Mouse (Mus musculus) embryo, embryonic 10 days (tissue): ENCODE measurements around the gene Apip.
A peak's percentile ranks its signal among the peaks of the same experiment; 100 is the strongest.

Experiments used
- DNase-seq: peaks from one replicate; pipeline ENCODE4 v3.0.0-alpha.2; 2015; ENCODE audit warnings: low spot score

The Apip gene

DNA sequence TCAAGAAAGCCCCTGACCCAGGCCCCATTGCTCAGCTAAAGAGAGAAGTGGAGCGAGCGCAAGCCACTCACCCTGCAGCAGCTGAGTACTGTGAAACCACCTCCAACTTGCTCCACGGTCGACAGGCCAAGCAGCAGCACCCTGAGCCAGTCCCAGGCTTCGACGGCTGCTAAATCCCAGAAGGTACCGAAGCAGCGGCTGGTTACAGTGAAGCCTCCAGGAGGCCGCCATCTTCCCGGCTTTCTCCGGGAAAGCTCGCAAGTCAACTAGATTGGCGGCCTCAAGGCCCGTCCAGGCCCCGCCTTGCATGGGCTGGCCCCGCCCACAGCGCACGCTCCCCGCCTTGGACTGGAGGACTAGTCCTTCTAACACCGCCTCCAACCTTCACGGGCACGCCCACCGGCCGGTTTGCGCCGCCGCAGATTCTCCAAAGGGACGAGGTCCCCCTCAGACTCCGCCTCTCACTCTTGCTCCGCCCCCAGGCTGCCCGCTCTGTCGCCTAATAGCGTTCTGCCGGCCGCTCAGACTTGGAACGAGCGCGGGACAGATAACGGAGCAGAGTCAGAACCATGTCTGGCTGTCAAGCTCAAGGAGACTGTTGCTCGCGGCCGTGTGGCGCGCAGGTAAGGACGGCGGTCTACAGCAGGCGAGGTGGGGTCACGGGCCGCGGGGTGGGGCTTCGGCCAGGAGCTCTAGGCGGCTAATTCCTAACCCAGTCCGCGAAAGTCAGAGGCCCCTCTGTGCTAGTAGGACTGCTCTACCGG lies at the start of gene Apip, which contains the start of gene Pdhx:
Apip (plus strand) TSS at position 457 of the 764 bp plus-strand sequence.
Pdhx (minus strand) TSS at position 295 of the 764 bp plus-strand sequence.
- peak; percentile 100 for DNase-seq

DNA sequence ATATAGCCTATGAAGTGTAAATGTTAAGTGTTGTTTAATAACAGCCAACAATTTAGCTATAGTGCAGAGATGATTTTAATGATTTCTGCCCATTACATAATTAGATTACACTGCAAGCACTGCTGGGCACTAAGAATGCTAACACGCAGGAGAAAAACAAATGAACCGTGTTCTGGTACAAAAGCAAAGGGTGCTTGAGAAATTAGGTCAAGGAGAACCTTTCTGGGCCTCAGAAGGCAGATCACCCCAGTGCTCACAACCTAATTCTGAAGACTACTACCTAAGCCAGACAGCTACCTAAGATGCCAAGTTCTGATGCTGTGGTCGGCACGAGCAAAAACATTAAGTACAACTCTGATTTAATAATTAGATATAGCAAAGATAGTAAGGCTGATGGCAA lies 35.6 kb upstream of the Apip start:
- no peak for DNase-seq

DNA sequence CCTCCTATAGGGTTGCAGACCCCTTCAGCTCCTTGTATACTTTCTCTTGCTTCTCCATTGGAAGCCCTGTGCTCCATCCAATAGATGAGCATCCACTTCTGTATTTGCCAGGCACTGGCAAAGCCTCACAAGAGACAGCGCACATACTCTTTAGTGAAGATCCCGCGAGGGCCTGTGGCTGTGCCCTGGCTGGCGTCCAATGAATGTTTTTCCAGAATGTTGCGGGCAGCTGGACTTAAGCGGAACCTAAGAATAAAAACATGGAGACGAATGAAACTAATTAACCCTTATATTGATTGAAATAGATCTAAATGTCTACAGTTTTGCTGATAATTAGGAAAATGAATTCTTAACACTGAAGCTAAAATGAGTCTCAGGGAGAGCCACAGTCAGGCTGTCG lies 32.6 kb upstream of the Apip start:
- no peak for DNase-seq

DNA sequence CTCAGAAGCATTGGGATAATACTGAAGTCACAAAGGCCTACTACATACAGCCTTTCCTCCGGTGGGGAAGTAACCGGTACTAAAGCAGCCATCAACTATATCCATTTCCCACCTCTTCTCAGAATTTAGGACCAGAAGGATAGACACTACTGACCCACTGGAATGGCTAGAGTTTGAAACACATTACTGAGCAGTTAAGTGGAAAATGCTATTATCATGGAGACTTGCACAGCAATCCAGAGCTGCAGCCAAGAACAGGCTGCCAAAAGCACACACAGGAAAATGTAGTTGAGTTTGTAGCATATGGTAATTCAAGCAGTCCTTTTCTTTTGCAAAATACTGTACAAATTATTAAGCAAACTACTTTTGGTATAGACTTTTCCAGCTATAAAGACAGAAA lies 28.2 kb upstream of the Apip start:
- no peak for DNase-seq

DNA sequence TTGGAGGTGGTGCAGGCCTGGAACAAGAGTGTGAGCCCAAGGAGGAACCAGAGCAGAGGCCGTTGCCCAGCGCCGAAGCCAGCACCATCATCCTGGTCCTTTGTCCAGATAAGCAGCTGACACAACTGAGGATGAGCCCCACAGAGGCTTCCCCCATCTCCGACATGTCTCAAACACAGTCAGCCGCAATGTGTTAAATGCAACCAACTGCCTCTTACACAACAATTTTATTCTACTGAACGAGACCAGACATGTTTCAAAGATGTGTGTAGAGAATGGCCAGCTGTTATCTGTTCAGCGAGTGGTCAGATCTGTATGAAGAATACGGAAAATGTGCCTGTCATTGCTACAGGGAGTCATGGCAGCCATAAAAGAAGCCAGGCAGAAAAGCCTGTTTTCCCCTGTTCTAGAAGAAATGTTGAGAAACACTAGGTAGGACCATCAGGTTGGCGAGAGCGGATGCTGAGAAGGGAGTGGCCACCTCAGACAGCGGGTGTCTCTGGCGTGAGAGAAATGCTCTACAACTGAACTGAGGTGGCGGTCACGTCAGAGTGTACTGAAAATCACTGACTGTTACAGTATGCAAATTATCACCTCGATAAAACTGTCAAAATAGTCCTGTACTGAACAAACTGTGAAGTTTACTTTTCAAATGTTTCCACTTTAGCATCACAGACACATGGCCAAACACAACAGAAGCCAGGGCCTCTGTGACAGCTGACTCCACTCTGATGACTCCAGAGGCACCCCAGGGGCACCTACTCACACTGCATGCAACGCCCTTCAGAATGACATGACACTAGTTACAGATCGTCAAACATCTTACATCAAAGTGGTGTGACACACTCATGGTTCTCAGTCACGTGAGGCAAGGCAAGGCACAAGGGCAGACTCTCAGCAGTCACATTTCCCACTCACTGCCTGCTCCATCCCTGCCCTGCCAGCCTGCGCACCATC lies 21.3 kb upstream of the Apip start:
- DNase-seq, result no peak

DNA sequence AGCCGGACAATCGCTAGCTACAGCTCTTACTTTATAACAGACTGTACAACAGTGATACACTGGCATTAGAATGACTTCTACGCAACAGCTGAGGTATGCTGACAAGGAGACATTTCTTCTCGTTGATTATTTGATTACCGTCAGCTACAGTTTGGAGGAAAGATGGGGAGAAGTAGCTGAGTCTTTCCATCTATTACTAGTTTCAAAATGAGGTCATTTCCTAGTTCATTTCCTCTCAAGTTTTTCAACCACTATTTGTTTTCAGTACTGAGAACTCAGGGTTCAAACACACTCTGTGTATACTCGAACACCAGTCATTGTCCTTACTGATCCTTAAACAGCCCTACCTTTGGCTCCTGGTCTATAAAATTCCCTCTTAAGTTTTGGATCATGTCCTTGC lies 17.7 kb upstream of the Apip start:
- DNase-seq, result no peak

DNA sequence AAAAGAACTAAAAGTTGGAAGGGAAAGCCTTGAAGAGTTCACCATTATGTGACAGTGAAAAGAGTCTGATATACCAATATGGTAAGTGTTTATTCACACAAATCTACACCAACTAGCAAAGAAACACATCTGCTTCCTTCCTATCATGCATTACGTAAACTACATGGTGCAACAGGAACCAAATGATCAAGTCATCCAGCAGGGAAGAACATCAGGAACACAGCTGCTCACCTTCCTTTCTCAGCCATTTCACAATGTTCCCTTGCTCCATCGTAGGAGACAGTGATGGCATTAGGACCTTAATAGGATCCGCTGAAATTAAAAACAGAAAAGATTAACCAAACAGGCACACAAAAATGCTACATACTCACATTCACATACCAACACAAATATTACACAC lies 15.2 kb upstream of the Apip start:
- DNase-seq, result no peak

DNA sequence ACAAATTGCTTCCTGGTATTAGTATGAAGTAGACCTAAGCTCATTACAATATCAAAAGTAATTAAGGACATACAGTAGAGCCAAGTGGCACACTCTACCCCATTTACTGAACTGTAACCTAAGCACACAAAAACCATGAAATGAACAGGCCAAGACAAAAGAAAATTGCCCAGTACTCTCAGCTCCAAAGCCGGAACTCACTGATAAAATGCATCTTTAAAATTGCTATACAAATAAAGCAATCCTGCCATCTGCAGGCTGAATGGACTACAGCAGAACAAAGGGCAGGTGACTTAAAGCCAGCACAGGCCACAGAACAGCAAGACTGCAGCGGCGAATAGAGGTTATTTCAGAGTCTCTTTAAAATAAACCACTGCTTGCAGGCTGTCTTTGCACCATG lies 10.6 kb upstream of the Apip start:
- DNase-seq, result peak; percentile 52

DNA sequence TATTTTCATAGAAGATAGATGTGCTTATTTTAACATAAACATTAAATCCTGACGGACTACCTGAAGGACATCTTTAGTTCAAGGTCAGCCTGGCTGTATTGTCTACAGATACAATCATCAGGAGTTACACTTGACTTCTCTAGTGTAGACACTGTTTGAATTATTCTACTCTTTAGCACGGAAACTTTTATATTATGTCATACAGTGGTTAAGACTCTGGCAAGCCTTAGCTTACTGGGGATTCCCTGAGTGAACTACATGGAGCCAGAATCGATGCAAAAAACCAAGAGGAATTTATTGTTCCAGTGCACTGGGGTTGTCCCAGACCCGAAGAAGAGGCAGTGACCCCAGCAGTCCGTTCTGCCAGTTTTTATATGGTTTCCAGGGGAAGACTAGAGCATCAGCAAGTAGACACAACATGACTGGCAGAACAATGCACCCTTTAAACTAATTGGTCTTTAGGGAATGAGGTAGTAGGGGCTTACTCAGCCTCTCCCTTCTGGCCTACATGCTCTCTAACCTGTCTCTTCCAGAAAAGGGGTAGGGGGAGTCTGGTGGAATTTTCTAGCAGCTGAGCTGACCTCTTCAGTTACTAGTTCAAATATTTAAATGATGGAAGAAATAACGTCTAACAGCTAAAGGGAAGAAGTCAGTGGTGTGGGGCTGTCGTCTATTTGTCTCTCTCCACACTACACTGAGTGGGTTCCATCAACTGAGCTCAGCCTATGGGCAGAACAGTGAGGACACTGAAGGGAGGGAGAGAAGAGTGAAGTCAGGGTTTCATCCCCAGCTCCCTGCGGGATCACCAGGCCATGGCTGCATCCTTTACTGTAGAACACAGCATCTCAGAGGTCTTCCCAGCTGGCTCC lies 6.6 kb upstream of the Apip start:
- no peak for DNase-seq

DNA sequence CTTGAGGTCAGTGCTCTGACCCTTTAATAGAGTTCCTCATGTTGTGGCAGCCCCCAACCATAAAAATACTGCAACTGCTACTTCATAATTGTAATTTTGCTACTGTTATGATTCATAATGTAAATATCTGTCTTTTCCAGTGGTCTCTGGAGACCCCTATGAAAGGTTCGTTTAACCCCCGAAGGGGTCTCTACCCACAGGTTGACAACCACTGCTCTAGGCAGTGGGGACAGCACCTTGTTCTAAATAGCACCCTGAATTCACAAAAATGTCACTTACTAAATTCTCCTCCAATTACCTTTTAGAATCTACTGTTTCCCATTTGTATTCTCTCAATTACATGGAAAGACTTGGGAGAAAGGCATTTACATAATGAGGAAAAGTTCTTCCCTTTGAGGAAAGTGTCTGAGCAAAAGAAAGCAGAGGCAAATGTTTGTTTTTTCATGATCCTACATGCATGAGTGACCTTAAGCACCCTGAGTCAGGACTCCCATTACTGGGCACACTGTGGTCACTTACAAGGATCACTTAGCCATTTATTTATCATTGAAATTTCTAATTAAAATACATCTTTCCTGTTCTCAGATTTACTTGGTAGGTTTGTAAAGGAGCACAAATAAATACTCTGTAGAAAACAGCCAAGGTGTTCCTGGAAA lies 5.8 kb upstream of the Apip start:
- DNase-seq, result no peak

DNA sequence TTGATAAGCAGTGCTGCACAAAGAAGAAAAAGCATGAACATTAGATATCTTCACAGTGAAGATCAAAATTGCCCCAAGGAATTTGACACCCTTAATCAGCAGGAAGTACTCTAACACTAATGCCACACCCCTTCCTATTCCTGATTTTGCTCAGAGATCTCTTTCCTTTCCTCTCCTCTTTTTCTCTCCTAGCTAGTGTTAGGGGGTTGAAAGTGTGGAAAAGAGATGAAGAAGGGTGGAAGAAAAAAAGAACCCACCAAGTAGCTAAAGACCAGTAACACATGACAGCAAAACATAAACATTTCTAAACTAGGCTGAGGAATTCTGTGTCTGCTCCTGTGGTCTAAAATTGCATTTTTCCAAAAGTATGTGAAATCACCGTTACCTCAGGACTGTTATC lies 4.9 kb upstream of the Apip start:
- no peak for DNase-seq

DNA sequence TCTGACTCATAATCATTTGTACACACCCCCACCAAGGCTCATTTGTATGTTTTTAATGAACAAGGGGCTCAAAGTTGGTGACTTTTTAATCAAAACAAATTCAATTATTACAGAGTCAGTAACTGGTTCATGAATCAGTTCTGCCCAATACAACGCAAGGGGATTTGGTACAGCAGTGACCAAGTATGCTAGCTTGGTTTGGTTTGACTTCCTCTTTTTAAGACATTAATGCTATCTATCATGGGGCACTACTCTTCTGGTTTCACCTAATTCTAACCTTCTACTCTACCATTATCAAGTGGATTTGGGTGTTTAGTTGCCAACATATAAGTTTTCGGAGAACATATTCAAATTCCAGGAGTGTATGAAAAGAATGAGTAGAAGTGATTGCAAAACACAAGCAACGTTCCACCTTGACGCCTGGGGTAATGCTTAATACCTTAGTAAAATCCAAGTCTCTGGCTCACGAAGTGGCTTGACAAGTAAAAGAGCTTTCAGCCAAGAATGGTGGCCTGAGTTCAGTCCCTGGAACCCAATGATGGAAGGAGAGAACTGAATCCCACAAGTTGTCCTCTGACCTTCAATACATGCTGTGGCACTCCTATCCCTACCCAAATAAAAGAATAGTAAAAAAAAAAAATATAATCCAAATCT lies 3.6 kb upstream of the Apip start:
- DNase-seq, result no peak

DNA sequence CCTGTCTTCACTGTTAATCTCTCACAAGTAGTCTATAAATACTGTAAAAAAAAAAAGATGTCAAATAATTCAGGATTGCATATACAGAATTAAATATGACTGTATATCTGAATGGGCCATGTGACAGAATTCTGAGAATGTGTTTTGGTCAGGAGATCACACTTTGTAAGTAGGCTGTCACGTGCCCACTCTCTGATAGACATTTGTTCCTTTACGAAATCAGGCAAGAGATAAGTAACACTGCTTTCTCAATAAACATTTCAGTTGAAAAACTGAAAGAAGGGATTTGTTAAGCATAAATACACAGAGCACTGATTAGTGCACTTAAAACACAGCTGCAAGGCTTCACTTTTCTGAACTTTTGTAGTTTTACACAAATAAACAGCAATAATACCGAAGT lies 2.9 kb upstream of the Apip start:
- DNase-seq, result no peak

DNA sequence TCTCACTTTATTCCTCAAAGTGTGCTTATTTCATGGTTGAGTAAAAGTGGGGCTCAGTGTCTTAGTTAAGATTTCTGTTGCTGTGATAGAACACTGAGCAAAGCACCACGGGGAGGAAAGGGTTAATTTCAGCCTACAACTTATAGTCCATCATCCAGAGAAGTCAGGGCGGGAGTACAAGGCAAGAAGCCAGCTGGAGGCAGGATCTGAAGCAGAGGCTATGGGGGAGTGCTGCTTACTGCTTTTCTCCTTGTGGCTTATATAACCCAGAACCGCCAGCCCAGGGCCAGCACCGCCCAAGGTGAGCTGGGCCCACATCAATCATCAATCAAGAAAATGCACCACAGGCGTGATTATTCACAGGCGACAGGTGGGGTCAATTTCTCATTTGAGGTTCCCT lies 7.6 kb downstream of the Apip start:
- no peak for DNase-seq

DNA sequence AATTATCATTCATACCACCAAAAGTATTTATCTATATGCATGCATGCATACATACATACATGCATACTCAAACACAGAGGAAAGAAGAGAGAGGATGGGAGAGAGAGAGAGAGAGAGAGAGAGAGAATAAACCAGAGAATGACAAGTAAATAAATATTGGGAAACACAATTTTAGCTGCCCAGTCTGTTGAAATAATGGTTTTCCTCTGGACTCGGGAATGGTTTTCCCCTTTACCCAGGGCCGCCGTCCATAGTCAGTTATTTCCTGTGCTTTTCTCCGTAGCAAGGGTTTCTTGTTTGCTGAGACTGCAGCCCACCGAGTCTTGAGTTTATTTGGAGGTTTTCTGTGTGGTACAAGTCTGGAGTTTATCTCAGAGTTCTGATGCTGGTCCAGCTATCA lies 8.2 kb downstream of the Apip start:
- DNase-seq, result no peak

DNA sequence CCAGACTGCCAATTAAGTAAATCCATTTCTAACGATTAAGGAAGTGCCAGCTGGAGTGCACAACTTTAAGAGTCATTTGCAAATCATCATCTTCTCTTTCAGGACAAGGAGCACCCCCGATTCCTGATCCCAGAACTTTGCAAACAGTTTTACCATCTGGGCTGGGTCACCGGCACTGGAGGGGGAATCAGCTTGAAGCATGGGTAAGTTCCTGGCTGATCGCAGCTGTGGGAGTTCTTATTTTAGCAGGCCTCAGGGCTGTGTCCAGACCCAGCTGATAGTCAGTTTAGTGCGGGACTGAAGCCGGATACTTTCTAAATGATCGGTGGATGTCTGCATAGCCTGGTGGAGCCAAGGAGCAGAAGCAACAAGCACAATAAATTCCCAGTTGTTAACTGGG lies 9.4 kb downstream of the Apip start:
- no peak for DNase-seq

DNA sequence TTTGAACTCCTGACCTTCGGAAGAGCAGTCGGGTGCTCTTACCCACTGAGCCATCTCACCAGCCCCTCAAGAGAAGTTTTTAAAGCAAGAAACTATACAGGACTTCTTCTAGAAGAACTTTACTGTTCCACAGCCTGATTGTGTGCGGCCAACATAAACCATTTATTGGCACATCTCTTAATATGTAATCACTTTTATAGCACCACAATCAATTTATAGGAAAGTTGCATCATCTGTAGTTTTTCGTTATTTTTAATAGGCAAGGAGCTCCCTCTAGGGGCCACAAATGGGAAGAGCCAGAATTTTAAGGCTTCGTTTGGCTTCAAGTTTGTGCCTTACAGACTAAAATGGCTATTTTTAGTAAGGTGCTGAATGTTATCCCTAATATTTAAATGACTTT lies 11.0 kb downstream of the Apip start:
- no peak for DNase-seq

DNA sequence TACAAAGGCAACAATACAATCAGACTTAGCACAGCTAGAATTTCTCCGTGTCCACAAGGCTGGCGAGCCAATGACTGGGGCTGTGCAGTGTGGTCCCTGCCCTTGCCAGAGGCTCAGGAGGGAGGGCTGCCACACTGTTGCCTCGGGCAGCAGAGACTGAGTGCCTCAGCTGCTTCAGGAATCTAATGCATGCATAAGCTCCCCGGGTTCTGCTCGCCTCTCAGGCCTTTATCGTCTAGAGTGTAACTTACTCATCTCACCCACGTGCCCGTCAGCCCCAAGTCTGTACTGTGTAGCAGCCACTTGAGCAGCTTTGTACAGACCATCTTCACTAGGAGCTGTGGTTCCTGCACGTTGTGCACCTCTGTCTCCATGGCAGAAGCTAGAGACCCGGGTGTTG lies 12.2 kb downstream of the Apip start:
- DNase-seq, result no peak

DNA sequence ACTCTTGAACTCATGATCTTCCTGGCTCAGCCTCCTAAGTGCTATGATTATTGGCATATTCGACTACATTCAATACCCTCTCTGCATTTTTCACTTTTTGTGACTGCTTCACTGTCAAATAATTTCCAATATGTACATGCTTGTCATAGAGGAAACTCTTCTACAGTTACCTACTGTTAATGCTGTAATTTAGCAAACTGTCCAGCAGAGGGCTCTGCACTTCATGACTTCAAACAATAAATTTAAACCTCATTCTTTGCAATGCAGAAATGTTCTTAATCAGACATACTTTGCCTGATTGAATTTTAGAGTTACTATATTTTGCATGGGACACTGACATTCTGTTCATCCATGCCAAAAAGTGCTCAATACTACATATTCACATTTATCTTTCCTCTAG lies 13.0 kb downstream of the Apip start:
- peak; percentile 60 for DNase-seq

DNA sequence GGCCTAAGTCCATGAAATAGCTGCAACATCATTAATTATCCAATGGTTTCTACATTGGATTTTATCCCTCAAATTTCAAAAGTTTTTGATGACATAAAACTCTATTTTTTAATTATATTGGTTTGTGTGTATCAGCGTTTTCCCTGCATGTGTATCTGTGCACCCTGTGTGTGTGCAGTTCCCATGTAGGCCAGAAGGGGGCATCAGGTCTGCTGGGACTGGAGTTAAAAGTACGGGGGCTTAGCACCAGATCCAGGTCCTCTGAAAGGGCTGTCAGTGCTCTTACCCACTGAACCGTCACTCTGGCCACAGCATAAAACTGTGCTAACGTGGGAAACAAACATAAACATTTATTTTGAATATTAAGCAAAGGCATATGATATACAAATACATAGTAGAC lies 14.6 kb downstream of the Apip start:
- no peak for DNase-seq

DNA sequence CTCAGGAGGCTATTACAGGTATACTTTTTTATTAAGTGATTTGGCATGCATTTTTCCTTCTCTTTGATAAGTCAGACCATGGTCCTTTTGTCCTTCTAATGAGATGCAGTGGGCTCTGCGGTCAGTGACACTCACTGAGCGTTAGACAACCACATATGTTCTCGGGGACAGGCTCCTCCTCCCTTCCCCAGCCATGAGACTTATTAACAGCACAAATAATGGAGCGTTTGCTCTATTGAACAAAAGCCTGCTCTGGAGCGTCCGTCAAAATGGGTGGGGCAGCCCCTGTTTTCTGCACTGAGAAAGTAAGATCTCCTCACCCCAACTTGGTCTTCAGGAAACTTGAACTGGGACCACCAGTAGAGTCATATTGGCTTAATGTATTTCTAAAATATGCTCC lies 16.0 kb downstream of the Apip start:
- no peak for DNase-seq
